Mouse (Mus musculus) heart, postnatal 0 days (tissue): ENCODE measurements at regions not wholly inside any gene's neighbourhood (a gene's known extent, or its start where the extent isn't known, plus 50 kb on each side); places are given as distances from the start of the nearest gene placed in this dataset.

Source experiments
- ATAC-seq: fragments of 200-750 bp; cut with Nextera tagmentation; 2 replicates; pipeline ENCODE4 v1.8.0; 2017; ENCODE audit warnings: low read depth, moderate number of reproducible peaks, moderate library complexity; ENCODE audit not compliant: insufficient read depth
- DNase-seq: peaks from one replicate; pipeline ENCODE4 v3.0.0-alpha.2; 2016; ENCODE audit warnings: low spot score
- H3K27ac ChIP-seq: fragments of 300-500 bp; sonication (generic); 2 replicates; pipeline ENCODE4 v1.5.1; 2014; ENCODE audit warnings: low read depth, mild to moderate bottlenecking
- H3K27me3 ChIP-seq: fragments of 300-500 bp; sonication (generic); 2 replicates; pipeline ENCODE4 v1.6.1; 2014; ENCODE audit warnings: low read length, mixed read lengths; ENCODE audit not compliant: control insufficient read depth, insufficient read depth
- H3K36me3 ChIP-seq: fragments of 300-500 bp; sonication (generic); replicated peaks from 2 replicates; pipeline ENCODE4 v1.6.1; 2014; ENCODE audit warnings: low read length, mixed read lengths; ENCODE audit not compliant: control insufficient read depth, insufficient read depth
- H3K4me1 ChIP-seq: fragments of 300-500 bp; sonication (generic); 2 replicates; pipeline ENCODE4 v1.6.1; 2014; ENCODE audit warnings: antibody characterized with exemption; ENCODE audit not compliant: control insufficient read depth, insufficient read depth
- H3K4me2 ChIP-seq: fragments of 300-500 bp; sonication (generic); 2 replicates; pipeline ENCODE4 v1.6.1; 2014; ENCODE audit warnings: low read depth, mild to moderate bottlenecking, low read length, moderate library complexity
- H3K4me3 ChIP-seq: fragments of 300-500 bp; sonication (generic); 2 replicates; pipeline ENCODE4 v1.5.1; 2014; ENCODE audit warnings: low read depth, low read length
- H3K9ac ChIP-seq: fragments of 300-500 bp; sonication (generic); replicated peaks from 2 replicates; pipeline ENCODE4 v1.6.1; 2014; ENCODE audit warnings: low read depth, low read length, mixed read lengths
- H3K9me3 ChIP-seq: fragments of 300-500 bp; sonication (generic); replicated peaks from 2 replicates; pipeline ENCODE4 v1.6.1; 2016; ENCODE audit warnings: low read length; ENCODE audit not compliant: control insufficient read depth
- CTCF ChIP-seq: IDR thresholded peaks from 2 replicates; pipeline ENCODE4 v1.5.1; 2016; ENCODE audit warnings: antibody characterized with exemption, control low read depth, low read depth
- EP300 ChIP-seq: IDR thresholded peaks from 2 replicates; pipeline ENCODE4 v1.6.1; 2016; ENCODE audit warnings: antibody characterized with exemption, low read depth
- WGBS: fragments of 180-500 bp; shearing (Covaris S2); extraction: QIAGEN DNeasy Blood & Tissue Kit; methylation state at CpG from one replicate; pipeline ENCODE4 v1.1.7; 2014; 5-methylcytosine and 5-hydroxymethylcytosine counted together

GRCm38 (mm10) chrX:10904889-10905288 is 190.1 kb downstream of the Mid1ip1 start:
- 50% methylated on average over 3 of the region's 3 CpGs for WGBS
- Histone ChIP-seq H3K4me1 (no peaks in the 10 kb centered on the region), H3K36me3 (no peaks in the 10 kb centered on the region), H3K27ac (no peak overlapping the region), H3K9me3 (no peaks in the 10 kb centered on the region), H3K27me3 (no peaks in the 10 kb centered on the region), H3K9ac (no peak overlapping the region), H3K4me2 (no peak overlapping the region), H3K4me3 (no peak overlapping the region)
- ATAC-seq: no peak
- DNase-seq: no peak
- no peak for TF ChIP-seq EP300
- no peak for TF ChIP-seq CTCF

- H3K4me2 ChIP-seq: no peak overlapping the region
- DNase-seq: no peak
- ATAC-seq: no peak
- TF ChIP-seq CTCF (no peak), EP300 (no peak)
- no peak overlapping the region for H3K4me3 ChIP-seq
- no peak overlapping the region for H3K27ac ChIP-seq
- H3K9ac ChIP-seq: no peak overlapping the region
- 0 out of 2 replicates have a peak, but pooled peaks cover 3% of the 10 kb centered on the region for H3K4me1 ChIP-seq
- H3K9me3 ChIP-seq: no peaks in the 10 kb centered on the region
- H3K27me3 ChIP-seq: no peaks in the 10 kb centered on the region
- 77% methylated on average over 14 of the region's 14 CpGs for WGBS
- H3K36me3 ChIP-seq: no peaks in the 10 kb centered on the region
Measured at GRCm38 (mm10) chrX:10911127-10912061, 196.6 kb downstream of the Mid1ip1 start.
